Mouse (Mus musculus) heart, adult 9 months (tissue): ENCODE measurements around the gene Sox5.

ENCODE experiments used
- DNase-seq, 2 experiments: peaks; one replicate each; pipeline ENCODE4 v3.0.0; 2022; ENCODE audit warnings: low spot score in 2 of 2

The Sox5 gene

GRCm38 (mm10) chr6:144445761-144446373 lies 335.9 kb downstream of the Sox5 start:
- DNase-seq: no peak

GRCm38 (mm10) chr6:144444367-144444766 lies 337.4 kb downstream of the Sox5 start:
- no peak for DNase-seq

GRCm38 (mm10) chr6:144443681-144444080 lies 338.1 kb downstream of the Sox5 start:
- DNase-seq: no peak

GRCm38 (mm10) chr6:144429276-144429675 lies 352.5 kb downstream of the Sox5 start:
- no peak for DNase-seq

GRCm38 (mm10) chr6:144408030-144408429 lies 373.7 kb downstream of the Sox5 start:
- no peak for DNase-seq

- no peak for DNase-seq
These were observed 383.7 kb downstream of the Sox5 start for GRCm38 (mm10) chr6:144398115-144398514.

GRCm38 (mm10) chr6:144393151-144393550 lies 388.6 kb downstream of the Sox5 start:
- DNase-seq: no peak

- DNase-seq: no peak
These were observed 392.3 kb downstream of the Sox5 start for GRCm38 (mm10) chr6:144389333-144390054.

- no peak for DNase-seq
These were observed 394.1 kb downstream of the Sox5 start for GRCm38 (mm10) chr6:144387539-144388255.

- DNase-seq: no peak
These were observed 401.1 kb downstream of the Sox5 start for GRCm38 (mm10) chr6:144380641-144381040.

GRCm38 (mm10) chr6:144380171-144380570 lies 401.6 kb downstream of the Sox5 start:
- DNase-seq: no peak

- DNase-seq: no peak
These were observed 407.0 kb downstream of the Sox5 start for GRCm38 (mm10) chr6:144374810-144375209.

GRCm38 (mm10) chr6:144370699-144371098 lies 411.1 kb downstream of the Sox5 start:
- no peak for DNase-seq

- no peak for DNase-seq
These were observed 414.1 kb downstream of the Sox5 start for GRCm38 (mm10) chr6:144367626-144368077.

GRCm38 (mm10) chr6:144361267-144362038 lies 420.3 kb downstream of the Sox5 start:
- DNase-seq: no peak

GRCm38 (mm10) chr6:144357081-144357480 lies 424.7 kb downstream of the Sox5 start:
- no peak for DNase-seq

GRCm38 (mm10) chr6:144351049-144351448 lies 430.7 kb downstream of the Sox5 start:
- DNase-seq: no peak

GRCm38 (mm10) chr6:144343338-144343737 lies 438.4 kb downstream of the Sox5 start:
- DNase-seq: no peak

- no peak for DNase-seq
These were observed 442.2 kb downstream of the Sox5 start for GRCm38 (mm10) chr6:144339554-144339953.

GRCm38 (mm10) chr6:144339006-144339405 lies 442.8 kb downstream of the Sox5 start:
- DNase-seq: no peak

- no peak for DNase-seq
These were observed 443.6 kb downstream of the Sox5 start for GRCm38 (mm10) chr6:144338221-144338620.

GRCm38 (mm10) chr6:144337436-144337969 lies 444.3 kb downstream of the Sox5 start:
- DNase-seq: no peak
